Mouse (Mus musculus): Measurements from ENCODE around the gene Atg16l1.

Atg16l1 gene

DNA sequence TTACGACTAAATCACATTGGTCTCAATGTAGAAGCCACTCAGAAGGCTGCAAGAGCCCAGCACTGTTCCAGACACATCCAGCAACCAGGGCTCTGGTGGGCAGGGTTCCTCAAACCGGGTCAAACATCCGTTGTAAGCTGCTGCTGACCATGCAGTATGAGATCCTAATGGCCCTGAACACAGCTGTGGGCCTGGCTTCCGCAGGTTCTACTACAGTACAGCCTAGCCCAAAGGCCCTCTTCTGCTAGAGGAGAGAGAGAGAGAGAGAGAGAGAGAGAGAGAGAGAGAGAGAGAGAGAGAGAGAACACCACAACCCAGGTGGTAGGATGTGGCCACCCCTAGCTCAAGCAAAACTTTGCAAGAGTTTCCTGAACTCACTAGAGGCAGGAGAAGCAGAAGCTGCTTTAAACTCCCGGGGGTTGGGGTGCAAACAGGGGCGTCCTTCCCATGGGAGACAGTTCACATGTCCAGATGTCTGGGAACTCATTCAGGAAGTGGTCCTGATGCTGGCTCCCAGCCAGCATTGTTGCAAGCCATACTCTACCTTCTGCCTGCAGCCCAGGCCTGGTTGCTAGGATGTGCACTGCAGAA lies 74.0 kb downstream of the Atg16l1 start:
- no peak for DNase-seq (ENCODE audit: low spot score)

DNA sequence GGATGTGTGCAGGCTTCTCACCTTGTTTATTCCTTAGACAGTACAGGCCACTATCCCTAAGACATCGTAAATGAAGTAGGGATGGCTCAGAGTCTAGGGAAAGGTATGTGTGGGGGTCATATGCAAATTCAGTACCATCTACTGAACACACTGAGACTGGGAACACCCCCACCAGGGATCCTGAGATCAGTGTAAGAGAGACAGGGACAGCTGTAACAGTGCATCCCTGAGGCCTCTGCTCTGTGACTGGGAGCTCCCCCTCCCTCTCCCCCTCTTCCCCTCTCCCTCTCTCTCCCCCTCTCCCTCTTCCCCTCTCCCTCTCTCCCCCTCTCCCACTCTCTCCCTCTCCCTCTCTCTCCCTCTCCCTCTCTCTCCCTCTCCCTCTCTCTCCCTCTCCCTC lies 80.8 kb downstream of the Atg16l1 start:
- DNase-seq (ENCODE audit: low spot score), result no peak

DNA sequence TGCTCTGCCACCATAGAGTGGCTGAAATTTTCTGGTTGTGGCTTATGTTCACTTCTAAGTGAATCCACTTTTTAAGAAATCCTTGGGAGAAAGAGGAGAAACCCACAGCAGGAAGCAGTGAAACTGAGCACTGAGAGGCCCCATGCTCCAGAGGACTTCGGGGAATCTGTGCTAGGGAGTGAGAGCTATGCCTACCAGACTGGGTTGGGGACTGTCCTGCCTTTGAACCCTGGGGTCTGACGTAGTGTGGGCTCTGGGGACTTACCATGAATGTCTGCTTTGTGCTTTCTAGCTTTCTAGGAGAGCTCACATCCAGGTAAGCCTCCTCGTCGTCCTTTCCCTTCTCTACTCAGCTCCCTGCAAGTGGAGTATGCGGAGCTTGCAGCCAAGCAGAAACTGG lies 81.3 kb downstream of the Atg16l1 start:
- no peak for DNase-seq (ENCODE audit: low spot score)

DNA sequence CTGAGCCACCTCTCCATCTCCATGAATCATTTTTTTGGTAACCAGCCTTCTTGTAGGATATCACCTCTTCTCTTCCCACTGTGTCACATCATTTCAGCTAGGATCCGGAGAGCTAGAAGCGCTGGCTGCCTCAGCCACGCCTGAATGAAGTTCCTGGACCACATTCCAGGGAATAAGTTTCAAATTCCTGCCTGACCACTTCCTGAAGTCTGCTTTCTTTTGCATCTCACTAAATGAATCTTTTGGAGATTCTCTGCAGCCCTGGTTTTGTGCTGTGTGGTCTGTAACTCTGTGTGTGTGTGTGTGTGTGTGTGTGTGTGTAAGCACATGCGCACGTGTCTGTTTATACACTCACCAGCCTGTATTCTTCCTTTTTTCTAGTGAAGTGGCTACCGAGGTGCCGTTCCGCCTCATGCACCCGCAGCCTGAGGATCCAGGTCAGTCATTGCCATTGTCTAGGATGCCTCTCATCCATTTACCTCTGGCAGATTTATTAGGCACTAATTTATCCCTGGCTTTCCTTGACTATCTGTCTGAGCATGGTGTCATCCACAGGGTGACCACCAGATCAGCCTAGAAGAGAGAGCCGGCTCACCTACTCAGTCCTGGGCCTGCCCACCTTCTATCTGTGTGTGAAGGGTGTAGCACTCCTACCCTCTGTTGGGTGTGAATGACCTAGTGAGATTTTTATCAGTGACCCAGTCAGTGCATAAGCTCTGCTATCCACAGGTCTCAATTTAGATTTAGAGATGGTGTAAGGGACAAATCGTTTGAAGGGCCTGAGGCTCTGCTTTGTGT lies 84.9 kb downstream of the Atg16l1 start:
- DNase-seq (ENCODE audit: low spot score), result no peak
